Mouse (Mus musculus) liver, embryonic 15.5 days (tissue): Measurements from ENCODE around the gene Haghl. TPM values are rescaled to one million over a fixed set of nuclear protein-coding genes. Genes with fewer than 3 reads are reported as not detected.
A peak's percentile ranks its signal among the peaks of the same experiment; 100 is the strongest.

Source experiments
- ATAC-seq: fragments of 200-750 bp; cut with Nextera tagmentation; 2 replicates; pipeline ENCODE4 v1.8.0; 2017; ENCODE audit warnings: moderate number of reproducible peaks, mild to moderate bottlenecking, moderate library complexity; ENCODE audit not compliant: insufficient read depth
- H3K27ac ChIP-seq: fragments of 300-500 bp; sonication (generic); replicated peaks from 2 replicates; pipeline ENCODE4 v1.5.1; 2015; ENCODE audit warnings: mild to moderate bottlenecking, inconsistent platforms
- H3K27me3 ChIP-seq: fragments of 300-500 bp; sonication (generic); 2 replicates; pipeline ENCODE4 v1.6.1; 2015; ENCODE audit warnings: mild to moderate bottlenecking, inconsistent platforms
- H3K36me3 ChIP-seq: fragments of 300-500 bp; sonication (generic); replicated peaks from 2 replicates; pipeline ENCODE4 v1.6.1; 2015; ENCODE audit warnings: moderate library complexity, mild to moderate bottlenecking, inconsistent platforms
- H3K4me1 ChIP-seq: fragments of 300-500 bp; sonication (generic); replicated peaks from 2 replicates; pipeline ENCODE4 v1.6.1; 2015; ENCODE audit warnings: inconsistent platforms
- H3K4me2 ChIP-seq: fragments of 300-500 bp; sonication (generic); 2 replicates; pipeline ENCODE4 v1.6.1; 2015; ENCODE audit warnings: moderate library complexity, mild to moderate bottlenecking, inconsistent platforms
- H3K4me3 ChIP-seq: fragments of 300-500 bp; sonication (generic); replicated peaks from 2 replicates; pipeline ENCODE4 v1.5.1; 2015; ENCODE audit warnings: mild to moderate bottlenecking, inconsistent platforms
- H3K9ac ChIP-seq: fragments of 300-500 bp; sonication (generic); 2 replicates; pipeline ENCODE4 v1.6.1; 2015; ENCODE audit warnings: moderate library complexity, mild to moderate bottlenecking, inconsistent platforms
- H3K9me3 ChIP-seq: fragments of 300-500 bp; sonication (generic); replicated peaks from 2 replicates; pipeline ENCODE4 v1.6.1; 2016; ENCODE audit warnings: inconsistent platforms
- WGBS: fragments of 180-500 bp; shearing (Covaris S2); methylation state at CpG from one replicate; pipeline ENCODE4 v1.1.7; 2015; ENCODE audit warnings: mixed read lengths; ENCODE audit not compliant: insufficient replicate concordance; 5-methylcytosine and 5-hydroxymethylcytosine counted together
- polyA plus RNA-seq: library from polyadenylated mRNA; unstranded; fragments of >200 nt; fragmentation: Nextera tagmentation; extraction: Ambion mirVana; gene quantifications from 2 replicates; pipeline ENCODE4 v1.2.1, GENCODE M21; 2015

Haghl gene
- polyA plus RNA-seq, 1 experiment from 2014 or later = 5.6 TPM

DNA sequence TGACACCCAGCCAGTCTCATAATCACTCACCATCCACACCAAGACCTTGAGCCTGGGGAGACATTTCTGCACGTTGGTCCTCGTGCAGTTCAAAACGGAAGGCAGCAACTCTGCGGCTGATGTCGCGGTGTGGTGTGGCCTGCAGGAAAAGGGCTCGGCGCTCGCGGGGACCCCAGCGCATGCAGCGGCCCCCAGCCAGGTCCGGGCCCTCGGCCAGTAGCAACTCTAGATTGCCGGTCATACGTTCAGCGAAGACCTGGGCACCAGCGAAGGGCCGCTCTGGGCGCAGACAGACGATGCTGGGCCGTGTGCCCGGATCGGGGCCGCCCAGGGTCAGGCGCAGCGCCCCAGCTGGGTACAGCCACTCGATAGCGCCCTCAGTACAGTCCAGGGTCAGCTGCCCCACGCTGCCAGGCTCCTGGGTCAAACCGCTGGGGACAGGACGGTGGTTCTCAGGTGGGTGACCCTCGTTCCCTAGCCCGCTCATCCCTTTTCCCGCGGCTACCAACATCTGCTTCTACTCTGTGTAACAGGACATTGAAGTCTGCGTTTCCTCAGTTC, 10.8 kb upstream of the Haghl start:
- Histone ChIP-seq H3K4me3 (peak overlapping the region; percentile 88), H3K4me1 (peaks cover 52% of the 10 kb centered on the region), H3K27me3 (peaks cover 3% of the 10 kb centered on the region; the same call in 1 of the 2 replicates), H3K4me2 (peak overlapping the region; percentile 96), H3K27ac (0 out of 2 replicates have a peak overlapping the region, but pooled peaks have one; percentile 33), H3K9ac (peak overlapping the region; percentile 70), H3K36me3 (no peaks in the 10 kb centered on the region), H3K9me3 (no peaks in the 10 kb centered on the region)
- 0 out of 2 replicates have a peak, but pooled peaks have one; percentile 6 for ATAC-seq
- under 1% methylated on average over 37 of the region's 37 CpGs for whole genome bisulfite sequencing

- peak within 1 kb of the TSS; percentile 96 for H3K4me2 ChIP-seq
- H3K27me3 ChIP-seq = no peaks in the 10 kb centered on the region
- no peaks in the 10 kb centered on the region for H3K36me3 ChIP-seq
- peak within 1 kb of the TSS; percentile 70 for H3K9ac ChIP-seq
- H3K4me1 ChIP-seq = peaks cover 58% of the 10 kb centered on the region
- 0 out of 2 replicates have a peak within 1 kb of the TSS, but pooled peaks have one; percentile 33 for H3K27ac ChIP-seq
- no peak for ATAC-seq
- WGBS = 41% methylated on average over 6 of the region's 6 CpGs
- no peaks in the 10 kb centered on the region for H3K9me3 ChIP-seq
- peak within 1 kb of the TSS; percentile 88 for H3K4me3 ChIP-seq
Observed at GRCm38 (mm10) chr17:25795609-25796092, 10.2 kb upstream of the Haghl start, which contains the start of gene AC134908.4. TSS of gene AC134908.4 (minus strand) at chr17:25795659.

DNA sequence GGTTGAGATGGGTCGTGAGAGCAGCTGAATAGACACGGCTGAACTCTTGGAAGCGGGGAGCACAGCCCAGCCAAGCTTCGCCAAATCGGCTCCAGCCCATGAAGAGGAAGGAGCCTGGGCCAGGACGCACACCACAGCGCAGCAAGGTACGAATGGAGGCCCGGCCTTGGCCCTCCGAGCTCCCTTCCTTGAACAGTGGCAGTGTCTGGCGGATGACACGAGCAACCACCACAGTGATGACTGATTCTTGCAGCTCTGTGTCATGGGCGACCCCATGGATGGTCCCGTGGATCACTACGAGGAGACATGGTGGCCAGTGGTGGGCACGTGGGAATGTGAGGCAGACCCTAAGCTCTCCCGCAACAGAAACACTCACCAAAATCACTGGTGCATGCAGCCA, 9.5 kb upstream of the Haghl start:
- WGBS = 82% methylated on average over 17 of the region's 17 CpGs
- ATAC-seq = no peak
- Histone ChIP-seq H3K36me3 (no peaks in the 10 kb centered on the region; the same call in 1 of the 2 replicates), H3K9me3 (no peaks in the 10 kb centered on the region), H3K27me3 (no peaks in the 10 kb centered on the region), H3K9ac (no peak overlapping the region), H3K4me2 (peak overlapping the region; percentile 96; the same call in 1 of the 2 replicates), H3K4me3 (no peak overlapping the region), H3K4me1 (peaks cover 62% of the 10 kb centered on the region), H3K27ac (no peak overlapping the region)

DNA sequence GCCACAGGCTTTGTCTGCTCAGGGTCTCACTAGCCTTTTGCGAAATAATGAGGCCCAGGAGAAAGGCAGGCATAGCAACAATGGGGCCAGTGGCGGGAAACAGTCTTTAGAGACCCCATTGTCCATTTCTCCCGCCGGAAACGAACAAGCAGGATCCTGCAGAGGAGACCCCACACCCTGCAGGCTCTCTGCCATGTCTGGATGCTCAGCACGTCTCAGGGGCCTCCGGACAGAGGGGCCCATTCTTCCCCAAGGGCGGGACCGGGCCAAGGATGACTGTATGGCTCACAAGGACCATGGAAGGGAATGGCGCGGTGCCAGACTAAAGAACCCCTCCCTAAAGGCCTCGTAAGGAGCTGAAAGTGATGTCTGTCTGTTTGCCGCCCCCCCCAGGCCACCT, 8.7 kb upstream of the Haghl start:
- Histone ChIP-seq H3K36me3 (peaks cover 8% of the 10 kb centered on the region; the same call in 1 of the 2 replicates), H3K4me3 (no peak overlapping the region), H3K27ac (no peak overlapping the region), H3K9ac (no peak overlapping the region), H3K27me3 (no peaks in the 10 kb centered on the region), H3K9me3 (no peaks in the 10 kb centered on the region), H3K4me1 (peaks cover 62% of the 10 kb centered on the region), H3K4me2 (no peak overlapping the region)
- WGBS = 77% methylated on average over 13 of the region's 13 CpGs
- ATAC-seq = no peak

DNA sequence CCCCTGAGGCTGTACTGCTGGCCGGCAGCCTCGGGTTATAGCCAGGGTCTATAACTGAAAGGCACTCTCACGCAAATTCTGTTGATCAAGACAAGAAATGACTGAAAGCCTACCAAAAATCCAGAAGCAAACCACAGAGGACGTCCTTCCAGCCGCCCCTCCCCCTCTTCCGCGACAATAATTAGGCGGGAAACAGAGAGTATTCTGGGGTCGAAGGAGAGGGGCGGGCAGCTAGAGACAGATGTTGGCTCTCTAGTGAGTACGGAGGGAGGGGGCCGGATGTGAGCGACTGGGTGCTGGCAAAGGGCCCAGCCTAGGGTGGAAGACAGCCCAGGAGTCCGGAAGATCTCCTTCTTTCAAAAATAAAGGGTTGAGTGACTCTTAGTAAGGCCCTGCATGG, 7.1 kb upstream of the Haghl start, which contains the start of gene Fam173a:
Fam173a (minus strand) TSS at position 287 of the 400 bp plus-strand sequence.
- peaks cover 61% of the 10 kb centered on the region for H3K4me1 ChIP-seq
- ATAC-seq = peak; percentile 53
- H3K36me3 ChIP-seq = peaks cover 13% of the 10 kb centered on the region
- H3K4me2 ChIP-seq = peak within 1 kb of the TSS; percentile 95
- peak within 1 kb of the TSS; percentile 89 for H3K27ac ChIP-seq
- under 1% methylated on average over 14 of the region's 14 CpGs for WGBS
- H3K9me3 ChIP-seq = no peaks in the 10 kb centered on the region
- no peaks in the 10 kb centered on the region for H3K27me3 ChIP-seq
- peak within 1 kb of the TSS; percentile 84 for H3K4me3 ChIP-seq
- peak within 1 kb of the TSS; percentile 68 for H3K9ac ChIP-seq

GRCm38 (mm10) chr17:25791843-25792527, 6.5 kb upstream of the Haghl start:
- Histone ChIP-seq H3K27ac (peak overlapping the region; percentile 89), H3K9me3 (no peaks in the 10 kb centered on the region), H3K4me1 (peaks cover 55% of the 10 kb centered on the region), H3K27me3 (no peaks in the 10 kb centered on the region), H3K36me3 (peaks cover 13% of the 10 kb centered on the region), H3K4me2 (peak overlapping the region; percentile 95), H3K4me3 (peak overlapping the region; percentile 84), H3K9ac (peak overlapping the region; percentile 68)
- peak; percentile 71 for ATAC-seq
- under 1% methylated on average over 45 of the region's 45 CpGs for WGBS

GRCm38 (mm10) chr17:25791320-25791842, 5.9 kb upstream of the Haghl start:
- WGBS = 33% methylated on average over 19 of the region's 19 CpGs
- H3K4me1 ChIP-seq = peaks cover 49% of the 10 kb centered on the region
- ATAC-seq = no peak
- H3K27ac ChIP-seq = peak overlapping the region; percentile 89
- H3K27me3 ChIP-seq = no peaks in the 10 kb centered on the region
- no peaks in the 10 kb centered on the region for H3K9me3 ChIP-seq
- H3K4me3 ChIP-seq = peak overlapping the region; percentile 84
- H3K4me2 ChIP-seq = peak overlapping the region; percentile 95
- peak overlapping the region; percentile 68 for H3K9ac ChIP-seq
- H3K36me3 ChIP-seq = peaks cover 13% of the 10 kb centered on the region

GRCm38 (mm10) chr17:25786781-25787504, 1.5 kb upstream of the Haghl start:
- Histone ChIP-seq H3K36me3 (peaks cover 24% of the 10 kb centered on the region), H3K4me2 (no peak overlapping the region), H3K27me3 (no peaks in the 10 kb centered on the region), H3K9me3 (no peaks in the 10 kb centered on the region), H3K4me3 (no peak overlapping the region), H3K4me1 (peaks cover 35% of the 10 kb centered on the region), H3K9ac (no peak overlapping the region), H3K27ac (no peak overlapping the region)
- ATAC-seq = no peak
- 73% methylated on average over 9 of the region's 9 CpGs for WGBS

DNA sequence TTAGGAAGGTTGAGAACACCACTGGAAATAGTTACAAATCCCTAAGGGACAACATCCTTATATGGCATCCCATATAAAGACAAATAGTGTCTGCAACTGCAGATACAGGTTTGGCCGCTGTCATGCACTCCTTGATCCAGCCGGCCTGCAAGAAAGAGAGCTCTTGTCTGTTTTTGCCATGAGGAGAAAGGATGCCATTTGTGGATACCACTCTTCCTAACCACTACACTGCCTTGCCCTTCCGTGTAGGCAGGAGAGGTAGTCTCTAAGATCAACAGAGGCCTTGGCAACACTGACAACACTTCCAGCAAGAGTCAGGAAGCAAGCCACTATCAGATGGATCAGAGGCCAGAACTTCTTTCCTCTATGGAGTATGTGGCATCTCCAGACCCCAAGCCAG, 807 bp upstream of the Haghl start, which contains the start of gene Ccdc78:
Ccdc78 (plus strand) TSS at position 301 of the 400 bp plus-strand sequence.
- peaks cover 28% of the 10 kb centered on the region for H3K4me1 ChIP-seq
- H3K36me3 ChIP-seq = peaks cover 30% of the 10 kb centered on the region
- no peaks in the 10 kb centered on the region for H3K9me3 ChIP-seq
- H3K4me2 ChIP-seq = peak within 1 kb of the TSS; percentile 87
- H3K9ac ChIP-seq = peak within 1 kb of the TSS; percentile 68
- WGBS = 71% methylated on average over 3 of the region's 3 CpGs
- ATAC-seq = no peak
- peak within 1 kb of the TSS; percentile 80 for H3K4me3 ChIP-seq
- no peaks in the 10 kb centered on the region for H3K27me3 ChIP-seq
- peak within 1 kb of the TSS; percentile 74 for H3K27ac ChIP-seq

GRCm38 (mm10) chr17:25783861-25784574, 1.5 kb downstream of the Haghl start:
- no peaks in the 10 kb centered on the region for H3K27me3 ChIP-seq
- peaks cover 44% of the 10 kb centered on the region for H3K36me3 ChIP-seq
- no peaks in the 10 kb centered on the region for H3K9me3 ChIP-seq
- H3K4me1 ChIP-seq = peaks cover 18% of the 10 kb centered on the region
- no peak overlapping the region for H3K27ac ChIP-seq
- no peak for ATAC-seq
- WGBS = 81% methylated on average over 15 of the region's 15 CpGs
- no peak overlapping the region for H3K4me3 ChIP-seq
- H3K4me2 ChIP-seq = peak overlapping the region; percentile 87
- H3K9ac ChIP-seq = no peak overlapping the region
